Comparison of ENCODE assay signal across 17 mouse cellular contexts in the genomic region with DNA sequence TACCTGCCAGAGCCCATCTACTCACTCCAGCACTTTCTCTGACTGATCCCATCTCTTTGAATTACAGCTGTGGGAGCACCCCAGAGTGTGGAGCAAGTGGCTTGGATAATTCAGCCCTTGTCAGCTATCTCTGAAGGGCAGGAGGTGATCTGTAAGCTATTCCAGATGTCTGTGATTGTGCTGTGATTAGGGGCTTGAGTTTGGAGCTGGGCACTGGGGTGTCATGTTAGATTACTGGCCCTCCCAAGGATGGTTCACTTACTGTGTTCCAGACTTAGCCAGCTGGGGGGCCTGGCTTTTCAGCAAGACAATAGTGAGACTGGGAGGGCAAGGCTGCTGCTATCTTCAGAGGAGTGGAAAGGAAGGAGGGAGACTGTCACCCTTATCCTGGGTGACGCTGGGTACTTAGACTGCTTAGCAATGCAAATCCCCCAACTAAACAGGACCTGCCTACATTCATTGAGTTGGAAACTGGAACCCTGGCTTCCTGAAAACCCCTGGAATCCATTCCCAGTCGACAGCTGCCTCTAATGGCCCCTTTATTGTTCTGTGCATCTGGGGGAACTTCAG. TPM values are rescaled to one million over a fixed set of nuclear protein-coding genes. Genes with fewer than 3 reads are reported as not detected.
DNase-seq lines count a peak whose midpoint lies in the region; ATAC-seq and TF ChIP-seq lines count a peak whose summit lies in the region.
"Had no signal": no experiment of that assay in that cellular context is flagged by ENCODE, and none has a peak within 500 bp of the region (broad histone marks: within the 10 kb centered on the region; RNA-seq: fewer than 3 reads in every experiment).

No protein-coding gene starts in this region.

- H3K27me3 ChIP-seq in lung, embryonic 14.5 days (ENCODE audit: insufficient read depth, low read length): no peaks in the 10 kb centered on the region
- H3K27me3 ChIP-seq: embryonic facial prominence, embryonic 13.5 days; heart, embryonic 15.5 days; hindbrain, embryonic 12.5 days; neural tube, embryonic 12.5 days had no signal

- H3K4me3 ChIP-seq in lung, embryonic 14.5 days (ENCODE audit: low read depth, low read length): no peak overlapping the region
- H3K4me3 ChIP-seq: embryonic facial prominence, embryonic 13.5 days; heart, embryonic 15.5 days; hindbrain, embryonic 12.5 days; neural tube, embryonic 12.5 days had no signal

- no peaks in the 10 kb centered on the region for H3K36me3 ChIP-seq in lung, embryonic 14.5 days (ENCODE audit: insufficient read depth)
- H3K36me3 ChIP-seq: embryonic facial prominence, embryonic 13.5 days; heart, embryonic 15.5 days; hindbrain, embryonic 12.5 days; neural tube, embryonic 12.5 days had no signal

- no peaks in the 10 kb centered on the region for H3K9me3 ChIP-seq in lung, embryonic 14.5 days (ENCODE audit: low read depth, low read length)
- H3K9me3 ChIP-seq: embryonic facial prominence, embryonic 13.5 days; heart, embryonic 15.5 days; hindbrain, embryonic 12.5 days; neural tube, embryonic 12.5 days had no signal

- no peak for ATAC-seq in lung, embryonic 14.5 days (ENCODE audit: insufficient read depth)
- ATAC-seq: inflammation-experienced regulatory T-cells, adult 6 months had no signal

- no peak for TF ChIP-seq CTCF in lung, embryonic 14.5 days (IDR thresholded peaks at IDR 0.05; ENCODE audit: low read depth)

- H3K27ac ChIP-seq in lung, embryonic 14.5 days (ENCODE audit: low read depth): no peak overlapping the region
- H3K27ac ChIP-seq: embryonic facial prominence, embryonic 13.5 days; heart, embryonic 15.5 days; hindbrain, embryonic 12.5 days; neural tube, embryonic 12.5 days had no signal

- DNase-seq in lung, embryonic 14.5 days: peak; percentile 5
- DNase-seq in lung, postnatal 14 days: no peak
- DNase-seq in R1 (ENCODE audit: low read depth, low spot score): peak; percentile 43
- DNase-seq in embryo, embryonic 10 days (ENCODE audit: low spot score): peak; percentile 45
- DNase-seq in forelimb bud, embryonic 11.5 days (ENCODE audit: low read depth, low spot score): peak; percentile 2
- DNase-seq in spleen, postnatal 14 days (ENCODE audit: low spot score in 2 of 2): no peak
- DNase-seq in kidney, adult 8-10 months: no peak
- DNase-seq: adrenal gland, postnatal 36 days; cerebellum, adult 9-10 months; lung, adult 18-20 months; thymus, postnatal 4 days had no signal

- H3K9ac ChIP-seq in lung, embryonic 14.5 days: no peak overlapping the region
- H3K9ac ChIP-seq: embryonic facial prominence, embryonic 13.5 days; heart, embryonic 15.5 days; hindbrain, embryonic 12.5 days; neural tube, embryonic 12.5 days had no signal

- no peak overlapping the region for H3K4me2 ChIP-seq in lung, embryonic 14.5 days
- H3K4me2 ChIP-seq: embryonic facial prominence, embryonic 13.5 days; heart, embryonic 15.5 days; hindbrain, embryonic 12.5 days; neural tube, embryonic 12.5 days had no signal

- WGBS in lung, embryonic 14.5 days: 8% methylated on average over 2 of the region's 2 CpGs

- H3K4me1 ChIP-seq in lung, embryonic 14.5 days (ENCODE audit: insufficient read depth): no peaks in the 10 kb centered on the region
- H3K4me1 ChIP-seq: heart, embryonic 15.5 days; hindbrain, embryonic 12.5 days; neural tube, embryonic 12.5 days had no signal

RNA-seq across cellular contexts. Expression of a gene that starts 56.0 kb away (rescaled TPM):
- 7.8 and 8.5 TPM in 2 replicates for polyA plus RNA-seq in lung, embryonic 14.5 days (2014; fragmentation: Nextera tagmentation; extraction: Ambion mirVana)
- polyA plus RNA-seq: inflammation-experienced regulatory T-cells, adult 6 months; liver, adult 2 months had no signal

Comparison
In these comparisons a context has a peak if more than half of its experiments do, and no peak if none do; other contexts are left out.
1. DNase-seq: peak in lung, embryonic 14.5 days (single experiment), R1 (single experiment), embryo, embryonic 10 days (single experiment) and forelimb bud, embryonic 11.5 days (single experiment); none in lung, postnatal 14 days (single experiment), spleen, postnatal 14 days (0 of 2) and kidney, adult 8-10 months (0 of 2).